Mouse (Mus musculus): ENCODE data around the gene Akain1.

DNA sequence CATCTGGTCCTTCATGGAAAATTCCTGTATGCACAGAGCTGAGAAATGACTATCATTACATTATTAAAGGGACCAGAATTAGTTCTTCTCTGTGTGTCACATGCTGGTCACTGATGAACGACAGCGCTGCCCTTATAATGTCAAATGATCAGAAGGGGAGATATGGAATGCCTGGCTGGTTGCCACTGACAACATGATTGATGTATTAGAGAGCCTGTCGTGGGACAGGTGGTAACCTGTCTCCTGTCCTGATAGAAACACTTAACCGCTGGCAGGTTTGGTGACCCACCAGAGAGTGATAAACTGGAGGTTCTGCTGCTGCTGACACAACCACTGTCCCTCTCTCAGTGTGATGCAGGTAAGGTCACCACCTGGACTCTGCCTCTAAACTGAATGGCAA lies 40.1 kb downstream of the Akain1 start:
- no peak for TF ChIP-seq POLR2A (IDR thresholded peaks at IDR 0.05; ENCODE audit: low read depth, low read length)
- TF ChIP-seq CTCF (IDR thresholded peaks at IDR 0.05; ENCODE audit: extremely low read depth, insufficient read depth, insufficient read length, insufficient replicate concordance) = no peak

Data from spleen, adult 2 months (tissue).